Mouse (Mus musculus) CH12.LX (cell line): ENCODE data around the gene Lrrc49. TPM values are rescaled to one million over a fixed set of nuclear protein-coding genes. Genes with fewer than 3 reads are reported as not detected.

ENCODE experiments used
- DNase-seq: peaks from one replicate; pipeline ENCODE4 v3.0.0-alpha.2; 2013; ENCODE audit errors: extremely low read depth
- H3K27ac ChIP-seq: 2 replicates; pipeline ENCODE4 v1.5.1; 2012; ENCODE audit warnings: low read depth, mild to moderate bottlenecking, control low read depth, moderate library complexity; ENCODE audit not compliant: insufficient read depth
- H3K27me3 ChIP-seq: replicated peaks from 2 replicates; pipeline ENCODE3; 2012; ENCODE audit warnings: inconsistent platforms
- H3K36me3 ChIP-seq, 2 experiments: replicated peaks in 1 of 2; 2 replicates each; pipeline versions ENCODE3 to v1.6.1; 2012; ENCODE audit warnings: inconsistent platforms in 1 of 2, low read length in 1 of 2, mild to moderate bottlenecking in 1 of 2, mixed read lengths in 1 of 2, moderate library complexity in 1 of 2; ENCODE audit not compliant: control insufficient read depth in 1 of 2, insufficient read depth in 1 of 2
- H3K4me1 ChIP-seq, 2 experiments: 2 replicates each; pipeline ENCODE4 v1.6.1; 2012; ENCODE audit warnings: inconsistent platforms in 1 of 2, moderate library complexity in 1 of 2; ENCODE audit not compliant: insufficient read depth in 2 of 2, control insufficient read depth in 1 of 2
- H3K4me2 ChIP-seq: 2 replicates; pipeline ENCODE4 v1.6.1; 2012; ENCODE audit warnings: low read depth, mild to moderate bottlenecking, control low read depth; ENCODE audit not compliant: poor library complexity, insufficient read depth, severe bottlenecking
- H3K4me3 ChIP-seq, 3 experiments: fragments of 150-350 bp in 1 of 3; sonication (generic) in 1 of 3; replicated peaks in 1 of 3; 2 replicates each; pipeline versions ENCODE3 to v1.5.1; 2011 to 2012; ENCODE audit warnings: low read depth in 2 of 3, low read length in 2 of 3, mild to moderate bottlenecking in 2 of 3, moderate library complexity in 2 of 3, control low read depth in 1 of 3, improper control_type of control experiment in 1 of 3, inconsistent platforms in 1 of 3, mixed read lengths in 1 of 3; ENCODE audit not compliant: poor library complexity in 1 of 3
- H3K79me2 ChIP-seq: replicated peaks from 2 replicates; pipeline ENCODE4 v1.6.1; 2012; ENCODE audit warnings: mild to moderate bottlenecking, moderate library complexity; ENCODE audit not compliant: control insufficient read depth, poor library complexity, insufficient read depth, severe bottlenecking; ENCODE audit errors: extremely low read depth
- H3K9ac ChIP-seq: 2 replicates; pipeline ENCODE4 v1.6.1; 2012; ENCODE audit warnings: low read depth, mild to moderate bottlenecking, control low read depth, moderate library complexity; ENCODE audit not compliant: insufficient read depth
- H3K9me3 ChIP-seq: replicated peaks from 2 replicates; pipeline ENCODE3; 2012; ENCODE audit warnings: low read length, inconsistent platforms, mixed read lengths
- BHLHE40 ChIP-seq: IDR thresholded peaks from 2 replicates; pipeline ENCODE4 v1.6.1; 2011; ENCODE audit warnings: mild to moderate bottlenecking, low read depth, low read length, improper control_type of control experiment
- CHD1 ChIP-seq: IDR thresholded peaks from 2 replicates; pipeline ENCODE4 v1.6.1; 2012; ENCODE audit warnings: low read depth, low read length, improper control_type of control experiment, inconsistent platforms
- CHD2 ChIP-seq: IDR thresholded peaks from 2 replicates; pipeline ENCODE4 v1.6.1; 2011; ENCODE audit warnings: low read length, improper control_type of control experiment
- CTCF ChIP-seq, 2 experiments: IDR thresholded peaks in 1 of 2; conservative IDR thresholded peaks in 1 of 2; 2 replicates each; pipeline ENCODE4 v1.5.1; 2011 to 2012; ENCODE audit warnings: low read depth in 2 of 2, low read length in 2 of 2, improper control_type of control experiment in 1 of 2, inconsistent platforms in 1 of 2, mild to moderate bottlenecking in 1 of 2, moderate library complexity in 1 of 2
- ELF1 ChIP-seq: IDR thresholded peaks from 2 replicates; pipeline ENCODE4 v1.6.1; 2014; ENCODE audit warnings: low read depth, mild to moderate bottlenecking, inconsistent platforms, low read length, improper control_type of control experiment
- EP300 ChIP-seq: IDR thresholded peaks from 2 replicates; pipeline ENCODE4 v1.6.1; 2011; ENCODE audit warnings: low read length, improper control_type of control experiment
- ETS1 ChIP-seq: conservative IDR thresholded peaks from 2 replicates; pipeline ENCODE4 v1.6.1; 2012; ENCODE audit warnings: low read depth, mild to moderate bottlenecking, inconsistent platforms, low read length, improper control_type of control experiment, moderate library complexity
- GABPA ChIP-seq: IDR thresholded peaks from 2 replicates; pipeline ENCODE4 v1.6.1; 2012; ENCODE audit warnings: low read depth, low read length, improper control_type of control experiment, inconsistent platforms; ENCODE audit not compliant: insufficient replicate concordance
- IRF4 ChIP-seq: IDR thresholded peaks from 2 replicates; pipeline ENCODE4 v1.6.1; 2014; ENCODE audit warnings: low read depth, mild to moderate bottlenecking, inconsistent platforms, low read length, improper control_type of control experiment
- JUN ChIP-seq: IDR thresholded peaks from 2 replicates; pipeline ENCODE4 v1.6.1; 2011; ENCODE audit warnings: low read depth, mild to moderate bottlenecking, low read length, improper control_type of control experiment, moderate library complexity; ENCODE audit not compliant: insufficient read depth
- JUND ChIP-seq: conservative IDR thresholded peaks from 2 replicates; pipeline ENCODE4 v1.6.1; 2011; ENCODE audit warnings: low read depth, low read length, improper control_type of control experiment
- MAX ChIP-seq: IDR thresholded peaks from 2 replicates; pipeline ENCODE4 v1.6.1; 2011; ENCODE audit warnings: low read length, improper control_type of control experiment
- MXI1 ChIP-seq: IDR thresholded peaks from 2 replicates; pipeline ENCODE4 v1.6.1; 2011; ENCODE audit warnings: mild to moderate bottlenecking, low read depth, low read length, improper control_type of control experiment
- MYC ChIP-seq: IDR thresholded peaks from 2 replicates; pipeline ENCODE4 v1.6.1; 2011; ENCODE audit warnings: low read depth, mild to moderate bottlenecking, improper control_type of control experiment, low read length
- NELFE ChIP-seq: IDR thresholded peaks from 2 replicates; pipeline ENCODE4 v1.6.1; 2011; ENCODE audit warnings: low read depth, low read length, improper control_type of control experiment
- NRF1 ChIP-seq: IDR thresholded peaks from 2 replicates; pipeline ENCODE4 v1.6.1; 2014; ENCODE audit warnings: low read depth, mild to moderate bottlenecking, inconsistent platforms, low read length, improper control_type of control experiment, moderate library complexity
- PAX5 ChIP-seq: IDR thresholded peaks from 2 replicates; pipeline ENCODE4 v1.6.1; 2012; ENCODE audit warnings: low read length, inconsistent platforms, mixed read lengths
- RAD21 ChIP-seq: IDR thresholded peaks from 2 replicates; pipeline ENCODE4 v1.6.1; 2011; ENCODE audit warnings: low read depth, mild to moderate bottlenecking, low read length, improper control_type of control experiment, moderate library complexity
- RCOR1 ChIP-seq: conservative IDR thresholded peaks from 2 replicates; pipeline ENCODE4 v1.6.1; 2012; ENCODE audit warnings: low read depth, mild to moderate bottlenecking, inconsistent platforms, low read length, improper control_type of control experiment
- SIN3A ChIP-seq: IDR thresholded peaks from 2 replicates; pipeline ENCODE4 v1.6.1; 2012; ENCODE audit warnings: low read length, improper control_type of control experiment, inconsistent platforms
- SMC3 ChIP-seq: IDR thresholded peaks from 2 replicates; pipeline ENCODE4 v1.6.1; 2011; ENCODE audit warnings: low read depth, low read length, improper control_type of control experiment
- TCF12 ChIP-seq: IDR thresholded peaks from 2 replicates; pipeline ENCODE4 v1.6.1; 2014; ENCODE audit warnings: low read depth, mild to moderate bottlenecking, inconsistent platforms, low read length, improper control_type of control experiment
- USF1 ChIP-seq: IDR thresholded peaks from 2 replicates; pipeline ENCODE4 v1.6.1; 2014; ENCODE audit warnings: low read depth, mild to moderate bottlenecking, inconsistent platforms, low read length, improper control_type of control experiment
- USF2 ChIP-seq: conservative IDR thresholded peaks from 2 replicates; pipeline ENCODE4 v1.6.1; 2011; ENCODE audit warnings: low read depth, low read length, improper control_type of control experiment
- ZKSCAN1 ChIP-seq: IDR thresholded peaks from 2 replicates; pipeline ENCODE4 v1.6.1; 2012; ENCODE audit warnings: low read depth, inconsistent platforms, low read length, improper control_type of control experiment, borderline replicate concordance
- ZMIZ1 ChIP-seq: IDR thresholded peaks from 2 replicates; pipeline ENCODE4 v1.6.1; 2012; ENCODE audit warnings: low read depth, mild to moderate bottlenecking, inconsistent platforms, low read length, improper control_type of control experiment
- ZNF384 ChIP-seq: IDR thresholded peaks from 2 replicates; pipeline ENCODE4 v1.6.1; 2012; ENCODE audit warnings: low read depth, low read length, improper control_type of control experiment, inconsistent platforms
- dilution Hi-C: fragments of 300-500 bp; cut with MboI; formaldehyde crosslinking; loops from 2 replicates; pipeline ENCODE4 v1.14.3; 2020; ENCODE audit warnings: low sequenced_read_pairs; ENCODE audit not compliant: extremely low pct_unique_long_range_greater_than_20kb, extremely low pct_ligation_motif_present
- in situ Hi-C: fragments of 300-500 bp; cut with MboI; formaldehyde crosslinking; loops from 3 replicates; pipeline ENCODE4 v1.14.3; 2019; ENCODE audit warnings: low sequenced_read_pairs, low pct_ligation_motif_present, low pct_unique_long_range_greater_than_20kb, mixed read lengths
- polyA plus RNA-seq: library from polyadenylated mRNA; unstranded; fragments of >175 nt; gene quantifications from 2 replicates; pipeline ENCODE4 v1.2.1, GENCODE M21; 2012; ENCODE audit warnings: low read depth; ENCODE audit not compliant: insufficient read length
- total RNA-seq, 2 experiments: library from RNA; depleted of rRNA; stranded (reverse); fragments of 300-350 nt in 1 of 2; fragments of >200 nt in 1 of 2; gene quantifications; 2 replicates each; pipeline ENCODE4 v1.2.3; 2012 to 2014

Gene Lrrc49
- total and polyA plus RNA-seq, 3 experiments, result 3.1 to 6.6 (median 6.2) TPM

GRCm38 (mm10) chr9:60526195-60526594, 161.8 kb downstream of the Lrrc49 start:
- H3K27me3 ChIP-seq, result no peaks in the 10 kb centered on the region
- no peak for TF ChIP-seq SIN3A
- TF ChIP-seq USF2, result no peak
- no peak for TF ChIP-seq GABPA
- TF ChIP-seq IRF4, result no peak
- TF ChIP-seq PAX5, result no peak
- TF ChIP-seq CTCF (conservative IDR thresholded peaks at IDR 0.05 in 1 of 2, IDR thresholded peaks at IDR 0.05 in 1 of 2; ENCODE audit: low read depth in 2 of 2, low read length in 2 of 2), result no peak
- no peak for TF ChIP-seq RAD21
- no peak for TF ChIP-seq USF1
- TF ChIP-seq BHLHE40, result no peak
- no peak for TF ChIP-seq ZNF384
- no peak for TF ChIP-seq EP300
- TF ChIP-seq MXI1, result no peak
- no peak for TF ChIP-seq CHD1
- TF ChIP-seq TCF12, result no peak
- no peak for TF ChIP-seq JUND
- TF ChIP-seq MAX, result no peak
- no peak for TF ChIP-seq NRF1
- no peak for TF ChIP-seq CHD2
- dilution Hi-C loops (no loop called here), in situ Hi-C loops (no loop called here)
- H3K36me3 ChIP-seq, result no peaks in the 10 kb centered on the region
- no peak overlapping the region for H3K4me2 ChIP-seq
- no peaks in the 10 kb centered on the region for H3K9me3 ChIP-seq
- peaks cover 0 to 20% of the 10 kb centered on the region in 2 experiments; a peak in 2 of 4 replicates for H3K4me1 ChIP-seq
- no peak for DNase-seq
- H3K4me3 ChIP-seq, result no peak overlapping the region
- no peaks in the 10 kb centered on the region for H3K79me2 ChIP-seq
- no peak overlapping the region for H3K27ac ChIP-seq
- no peak overlapping the region for H3K9ac ChIP-seq

DNA sequence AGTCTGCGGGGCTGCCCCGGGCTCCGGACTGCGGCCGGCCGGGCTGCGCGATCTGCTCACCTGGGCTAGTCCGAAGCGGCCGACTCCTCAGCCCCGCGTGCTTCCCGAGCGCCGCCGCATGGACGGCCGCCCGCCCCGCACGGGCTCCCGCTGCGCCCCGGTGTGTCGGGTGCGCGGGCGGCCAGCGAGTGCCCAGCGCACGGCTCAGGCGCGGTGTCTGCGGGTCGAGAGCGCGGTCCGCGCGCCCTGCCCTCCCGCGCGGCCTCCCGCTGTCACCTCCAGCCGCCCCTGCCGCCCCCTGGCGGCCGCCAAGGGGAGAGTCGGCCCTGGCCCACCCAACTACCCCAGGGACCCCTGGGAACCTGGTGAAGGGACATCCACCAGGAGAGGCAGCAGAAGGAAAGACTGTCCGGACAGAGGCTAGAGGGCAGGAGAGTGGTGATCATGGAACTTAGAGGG, 166.1 kb downstream of the Lrrc49 start, which contains the start of gene Thsd4:
Thsd4 (minus strand) TSS at position 241 of the 459 bp plus-strand sequence.
- Histone ChIP-seq H3K4me1 (no peaks in the 10 kb centered on the region), H3K79me2 (no peaks in the 10 kb centered on the region), H3K36me3 (no peaks in the 10 kb centered on the region), H3K9ac (no peak within 1 kb of the TSS), H3K27ac (no peak within 1 kb of the TSS), H3K9me3 (no peaks in the 10 kb centered on the region), H3K27me3 (no peaks in the 10 kb centered on the region), H3K4me3 (no peak within 1 kb of the TSS), H3K4me2 (no peak within 1 kb of the TSS)
- DNase-seq, result no peak
- dilution Hi-C loops, result no loop called here
- TF ChIP-seq SMC3, result no peak
- TF ChIP-seq PAX5, result no peak
- TF ChIP-seq GABPA, result no peak
- no peak for TF ChIP-seq NELFE
- TF ChIP-seq EP300, result no peak
- no peak for TF ChIP-seq MYC
- no peak for TF ChIP-seq ZMIZ1
- no peak for TF ChIP-seq ETS1
- TF ChIP-seq RCOR1, result no peak
- TF ChIP-seq CHD1, result no peak
- TF ChIP-seq SIN3A, result no peak
- TF ChIP-seq ZKSCAN1, result no peak
- no peak for TF ChIP-seq ELF1
- no peak for TF ChIP-seq CHD2
- TF ChIP-seq JUN, result no peak
- no peak for TF ChIP-seq CTCF (conservative IDR thresholded peaks at IDR 0.05 in 1 of 2, IDR thresholded peaks at IDR 0.05 in 1 of 2; ENCODE audit: low read depth in 2 of 2, low read length in 2 of 2)
- in situ Hi-C loops, result no loop called here
